Mouse (Mus musculus) testis, adult 2 months (tissue): ENCODE results near the gene Ghrhr.

Source experiments
- CTCF ChIP-seq: fragments of 200-500 bp; IDR thresholded peaks from 2 replicates; pipeline ENCODE4 v1.5.1; 2012; ENCODE audit warnings: low read depth, mild to moderate bottlenecking, inconsistent platforms, low read length, moderate library complexity; ENCODE audit not compliant: control insufficient read depth, insufficient read depth, insufficient replicate concordance
- POLR2A ChIP-seq: fragments of 200-500 bp; IDR thresholded peaks from 2 replicates; pipeline ENCODE4 v1.6.1; 2012; ENCODE audit warnings: low read depth, mild to moderate bottlenecking, inconsistent platforms, low read length, moderate library complexity; ENCODE audit not compliant: control insufficient read depth

GRCm38 (mm10) chr6:55346491-55346890 is 29.6 kb upstream of the Ghrhr start:
- no peak for TF ChIP-seq POLR2A
- no peak for TF ChIP-seq CTCF
